In the genomic region with DNA sequence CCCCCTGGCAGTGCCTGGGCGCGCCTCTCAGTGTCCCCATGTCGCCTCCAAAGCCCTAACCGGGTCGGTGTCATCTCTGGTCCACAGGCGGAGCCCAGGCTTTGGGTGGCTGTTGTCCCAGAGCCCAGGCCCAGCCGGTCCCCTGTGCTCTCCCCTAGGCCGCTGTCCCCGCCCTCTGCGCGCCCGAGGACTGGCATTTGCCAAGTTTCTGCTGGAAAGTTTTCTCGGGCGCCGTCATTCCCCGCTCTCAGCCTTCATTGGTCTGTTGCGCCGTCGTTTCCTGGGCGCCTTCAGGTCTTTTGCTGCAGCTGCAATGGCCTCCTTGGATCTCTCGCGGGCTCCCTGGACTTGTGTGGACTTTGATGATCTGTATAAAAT, we compare ENCODE assay signal across 9 mouse cellular contexts. TPM values are rescaled to one million over a fixed set of nuclear protein-coding genes. Genes with fewer than 3 reads are reported as not detected.
A peak's percentile ranks its signal among the peaks of the same experiment; 100 is the strongest.
DNase-seq lines count a peak whose midpoint lies in the region; ATAC-seq lines count a peak whose summit lies in the region.
"Had no signal": no experiment of that assay in that cellular context is flagged by ENCODE, and none has a peak within 500 bp of the region (broad histone marks: within the 10 kb centered on the region; RNA-seq: fewer than 3 reads in every experiment).

No protein-coding gene starts in this region.

- H3K36me3 ChIP-seq in intestine, embryonic 15.5 days = no peaks in the 10 kb centered on the region
- H3K36me3 ChIP-seq in midbrain, embryonic 10.5 days = no peaks in the 10 kb centered on the region; the same call in 1 of the 2 replicates

- H3K9ac ChIP-seq in intestine, embryonic 15.5 days = peak overlapping the region; percentile 89

- under 1% methylated on average over 22 of the region's 22 CpGs for WGBS in intestine, embryonic 15.5 days
- under 1% methylated on average over 22 of the region's 22 CpGs for WGBS in midbrain, embryonic 10.5 days

- no peaks in the 10 kb centered on the region for H3K27me3 ChIP-seq in intestine, embryonic 15.5 days (replicated peaks)
- H3K27me3 ChIP-seq in midbrain, embryonic 10.5 days (ENCODE audit: low read depth, poor library complexity, severe bottlenecking) = peaks cover 17% of the 10 kb centered on the region

- H3K4me3 ChIP-seq in intestine, embryonic 15.5 days (replicated peaks) = peak overlapping the region; percentile 76
- peak overlapping the region; percentile 80 for H3K4me3 ChIP-seq in midbrain, embryonic 10.5 days

- no peaks in the 10 kb centered on the region for H3K9me3 ChIP-seq in intestine, embryonic 15.5 days
- peaks cover 3% of the 10 kb centered on the region; the same call in 1 of the 2 replicates for H3K9me3 ChIP-seq in midbrain, embryonic 10.5 days (replicated peaks)

- ATAC-seq in intestine, embryonic 15.5 days = peak; percentile 94
- no peak for ATAC-seq in megakaryocyte progenitor cell, adult 5-6 weeks (replicated peaks; ENCODE audit: poor library complexity)

- peak; percentile 90 for DNase-seq in adrenal gland, adult 8-10 months
- peak; percentile 50 for DNase-seq in embryo, embryonic 11.5 days (ENCODE audit: low read depth, low spot score)
- DNase-seq in gastrocnemius, postnatal 25 days = peak; percentile 90
- DNase-seq in left cerebral cortex, postnatal 25 days (ENCODE audit: low spot score in 2 of 2) = peak; percentile 57 to 74
- DNase-seq in midbrain, embryonic 10.5 days (ENCODE audit: low spot score) = no peak
- peak; percentile 65 for DNase-seq in right cerebral cortex, postnatal 4 days

- H3K27ac ChIP-seq in intestine, embryonic 15.5 days = peak overlapping the region; percentile 98
- peak overlapping the region; percentile 96 for H3K27ac ChIP-seq in midbrain, embryonic 10.5 days (replicated peaks)

- H3K4me1 ChIP-seq in intestine, embryonic 15.5 days (replicated peaks) = peaks cover 10% of the 10 kb centered on the region; the same call in 1 of the 2 replicates
- peaks cover 25% of the 10 kb centered on the region for H3K4me1 ChIP-seq in midbrain, embryonic 10.5 days

- H3K4me2 ChIP-seq in intestine, embryonic 15.5 days (replicated peaks) = peak overlapping the region; percentile 87

- intact Hi-C loops in left cerebral cortex, postnatal 25 days (cut with DNase I) = no loop called here

RNA-seq across cellular contexts. Expression of a gene that starts 0.8 kb away (rescaled TPM):
- 100 to 1,000 TPM in 2 of 4 experiments, 10 to 100 TPM in 2; 84.9 to 116 (median 99.1) TPM for total RNA-seq in adrenal gland, adult 8-10 months (2022)
- 10 to 100 TPM; 19.0 to 22.7 TPM for total RNA-seq in gastrocnemius, postnatal 25 days (2021)
- 79.8 and 90.0 TPM in 2 replicates for polyA plus RNA-seq in intestine, embryonic 15.5 days (2015; fragmentation: Nextera tagmentation; extraction: Ambion mirVana)
- total RNA-seq in left cerebral cortex, postnatal 25 days (2021) = 10 to 100 TPM; 53.3 to 53.6 TPM
- polyA plus RNA-seq in midbrain, embryonic 10.5 days (2016; fragmentation: Nextera tagmentation; extraction: Ambion mirVana) = 50.9 and 55.6 TPM in 2 replicates
- not detected in 2 replicates for total RNA-seq in megakaryocyte progenitor cell, adult 5-6 weeks (2015)
- not detected in 2 replicates for total RNA-seq in megakaryocyte progenitor cell, adult 5-6 weeks (2017)
- total RNA-seq: common myeloid progenitor, adult 5-6 weeks had no signal

Comparison
In these comparisons a context has a peak if more than half of its experiments do, and no peak if none do; other contexts are left out.
1. RNA of a gene that starts 0.8 kb away (total RNA-seq): 84.9 to 116 TPM in adrenal gland, adult 8-10 months, 53.3 to 53.6 TPM in left cerebral cortex, postnatal 25 days and 19.0 to 22.7 TPM in gastrocnemius, postnatal 25 days; not detected in megakaryocyte progenitor cell, adult 5-6 weeks; every median in the first group is over 10 times any median in the second.